Mouse (Mus musculus): ENCODE measurements at regions not wholly inside any gene's neighbourhood (a gene's known extent, or its start where the extent isn't known, plus 50 kb on each side); places are given as distances from the start of the nearest gene placed in this dataset.

DNA sequence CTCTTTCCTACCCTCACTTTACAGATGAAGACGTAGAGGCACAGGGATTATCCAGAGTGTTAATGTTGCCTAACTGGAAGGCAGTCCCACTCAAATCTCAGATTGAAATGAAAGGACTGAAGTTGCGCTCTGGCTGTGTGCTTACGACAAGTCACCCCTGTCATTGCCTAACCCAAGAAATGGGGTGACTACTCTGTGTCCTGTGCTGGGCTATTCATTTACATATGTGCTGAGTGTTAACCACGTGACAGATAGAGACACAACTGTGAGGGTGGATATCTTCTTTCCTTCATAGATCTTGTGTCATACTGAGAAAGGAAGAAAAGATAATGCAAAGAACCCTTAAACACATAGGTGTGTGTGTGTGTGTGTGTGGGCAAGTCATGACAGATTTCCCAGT, 120.7 kb upstream of the Zc3h12c start:
- no peak for DNase-seq

DNA sequence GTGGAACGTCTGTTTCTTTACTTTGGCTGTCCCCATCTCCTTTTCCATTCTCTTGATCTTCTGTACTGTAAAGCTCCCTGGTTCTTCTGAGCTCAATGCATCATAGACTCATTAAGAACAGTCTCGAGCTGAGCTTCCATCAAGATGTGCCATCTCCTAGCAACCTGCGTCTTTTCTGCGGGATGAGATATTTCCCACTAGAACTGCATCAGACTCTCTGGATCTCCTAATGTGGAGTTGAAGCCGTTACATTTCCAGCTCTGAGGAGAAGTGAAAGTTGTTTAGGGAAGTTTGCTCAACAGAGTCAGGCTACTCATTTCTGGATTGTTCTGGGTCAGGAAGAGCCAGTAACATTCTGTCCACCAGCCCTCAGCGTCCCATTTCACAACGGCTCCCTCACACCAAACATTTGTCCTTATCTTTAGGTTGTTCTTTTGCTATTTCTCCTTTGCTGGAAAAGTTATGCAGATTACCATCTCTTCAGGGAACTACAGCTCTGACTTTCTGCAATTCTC, 119.4 kb upstream of the Zc3h12c start:
- DNase-seq = no peak

GRCm38 (mm10) chr9:52287246-52287651, 118.9 kb upstream of the Zc3h12c start:
- DNase-seq = peak; percentile 23 to 72

DNA sequence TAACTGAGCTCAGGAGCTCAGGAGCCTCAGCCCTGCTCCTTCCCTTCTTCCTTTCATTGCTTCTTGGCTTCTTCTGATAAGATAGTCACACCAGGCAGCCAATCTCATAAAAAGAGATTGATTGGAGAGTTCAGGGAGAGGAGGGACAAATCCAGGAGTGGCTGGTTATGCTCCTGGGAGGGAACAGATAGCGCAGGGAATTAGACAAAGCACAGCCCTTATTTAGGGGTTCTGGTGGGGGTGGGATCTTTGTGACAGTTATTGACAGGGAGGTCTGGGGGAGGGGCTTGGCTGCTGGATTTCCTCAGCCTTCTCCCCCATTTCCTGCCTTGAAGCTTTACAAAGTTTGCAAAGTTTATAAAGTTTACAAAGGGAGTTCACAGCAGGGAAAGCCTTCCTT, 117.7 kb upstream of the Zc3h12c start:
- DNase-seq = no peak

DNA sequence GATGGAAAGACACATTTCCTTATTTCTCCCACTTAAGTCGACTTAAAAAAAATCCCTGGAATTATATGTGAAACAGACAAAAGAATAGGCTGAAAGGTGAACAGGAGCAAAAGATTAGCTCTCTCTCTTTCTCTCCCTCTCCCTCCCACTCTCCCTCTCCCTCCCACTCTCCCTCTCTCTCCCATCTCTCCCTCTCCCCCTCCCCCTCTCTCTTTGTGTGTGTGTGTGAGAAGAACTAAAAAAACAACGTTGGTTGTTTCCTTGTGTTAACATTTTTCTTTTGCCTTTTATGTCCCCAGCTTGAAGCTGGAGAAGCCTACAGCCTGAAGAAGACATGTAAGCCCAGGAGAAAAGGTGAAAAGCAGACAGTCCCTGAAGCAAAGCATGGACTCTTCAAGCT, 115.2 kb upstream of the Zc3h12c start:
- no peak for DNase-seq

GRCm38 (mm10) chr9:52280995-52281394, 112.6 kb upstream of the Zc3h12c start:
- no peak for DNase-seq

DNA sequence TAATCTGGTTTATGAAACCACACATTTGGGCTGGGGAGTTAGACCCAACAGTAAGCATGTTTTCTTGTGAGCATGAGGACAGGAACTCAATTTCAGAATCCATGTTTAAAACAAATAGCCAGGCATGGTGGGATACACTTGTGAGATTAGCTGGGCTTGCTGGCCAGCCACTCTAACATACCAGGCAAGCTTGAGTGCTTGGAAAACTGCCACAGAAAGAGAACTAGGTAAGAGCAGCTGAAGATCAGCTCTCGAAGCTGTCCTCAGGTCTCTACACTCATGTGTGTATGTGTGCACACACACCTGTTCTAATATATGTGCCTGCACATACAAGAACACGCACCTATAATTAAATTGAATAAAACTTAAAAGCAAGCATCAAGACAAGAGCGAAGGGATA, 112.2 kb upstream of the Zc3h12c start:
- no peak for DNase-seq

DNA sequence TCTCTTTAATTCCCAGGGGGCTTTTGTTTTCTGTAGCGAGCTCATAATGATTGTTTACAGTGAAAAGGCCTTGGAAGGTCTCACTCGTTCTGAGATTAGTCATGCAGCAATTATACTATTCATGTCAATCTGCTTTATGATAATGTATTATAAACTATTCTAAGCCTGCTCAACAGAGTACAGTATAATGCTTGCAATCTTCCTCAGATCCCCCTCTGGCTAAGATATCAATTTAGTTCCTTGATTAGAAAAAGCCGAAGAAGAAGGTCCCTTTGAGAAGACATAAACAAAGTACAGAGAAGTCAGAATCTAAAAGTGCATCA, 110.3 kb upstream of the Zc3h12c start:
- no peak for DNase-seq

DNA sequence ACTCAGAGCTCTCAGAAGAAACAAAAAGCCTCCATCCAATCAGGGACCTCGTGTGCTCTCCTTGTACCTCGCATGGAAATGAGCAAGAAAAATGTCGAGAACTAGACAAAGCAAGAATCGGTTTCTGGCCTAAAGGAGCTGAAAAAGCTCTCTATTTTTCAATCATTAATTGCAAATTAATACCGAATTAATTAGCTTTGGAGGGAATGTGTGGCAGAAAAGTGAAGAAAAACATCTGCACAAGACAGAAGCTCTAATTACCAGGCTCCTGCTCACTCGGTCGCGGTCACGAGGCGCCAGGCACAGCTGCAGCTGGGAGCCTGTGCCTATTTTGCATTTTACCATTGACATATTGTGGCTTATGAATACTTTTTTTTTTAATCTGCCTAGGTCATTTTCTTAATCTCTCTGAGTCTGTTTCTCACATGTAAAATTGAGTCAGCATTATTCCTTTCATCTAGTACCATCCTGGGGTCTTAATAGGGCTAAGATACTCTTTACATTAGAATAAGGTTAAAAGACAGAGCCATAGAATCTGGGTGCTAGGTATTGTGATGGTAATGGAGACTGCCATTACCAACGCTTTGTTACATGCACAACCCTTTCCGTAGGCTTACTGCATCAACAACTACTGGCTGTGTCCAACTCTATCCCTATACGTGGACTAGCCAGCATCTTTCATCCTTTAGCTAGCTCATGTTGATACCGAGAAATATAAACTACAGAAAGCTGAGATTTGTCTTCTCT, 109.8 kb upstream of the Zc3h12c start:
- DNase-seq = no peak

DNA sequence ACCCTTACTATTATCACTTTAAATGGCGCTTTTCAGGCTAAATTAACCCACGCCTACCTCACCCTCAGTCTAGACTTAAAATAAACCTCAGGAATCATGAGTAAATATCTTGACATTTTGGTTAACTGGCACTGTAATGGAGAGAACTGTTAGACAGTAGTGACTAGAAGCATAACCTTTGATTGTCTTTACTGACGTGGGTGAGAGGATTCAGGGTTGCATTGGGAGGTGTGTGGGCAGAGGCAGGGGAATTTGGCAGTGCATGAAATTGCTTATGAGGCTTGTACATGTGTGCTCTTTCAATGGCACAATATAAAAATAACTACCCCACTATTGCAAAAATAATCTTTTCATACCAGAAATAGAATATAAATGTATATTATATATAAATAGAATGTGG, 105.6 kb upstream of the Zc3h12c start:
- DNase-seq = no peak

- no peak for DNase-seq
These were observed 104.3 kb upstream of the Zc3h12c start for GRCm38 (mm10) chr9:52272668-52273067.

DNA sequence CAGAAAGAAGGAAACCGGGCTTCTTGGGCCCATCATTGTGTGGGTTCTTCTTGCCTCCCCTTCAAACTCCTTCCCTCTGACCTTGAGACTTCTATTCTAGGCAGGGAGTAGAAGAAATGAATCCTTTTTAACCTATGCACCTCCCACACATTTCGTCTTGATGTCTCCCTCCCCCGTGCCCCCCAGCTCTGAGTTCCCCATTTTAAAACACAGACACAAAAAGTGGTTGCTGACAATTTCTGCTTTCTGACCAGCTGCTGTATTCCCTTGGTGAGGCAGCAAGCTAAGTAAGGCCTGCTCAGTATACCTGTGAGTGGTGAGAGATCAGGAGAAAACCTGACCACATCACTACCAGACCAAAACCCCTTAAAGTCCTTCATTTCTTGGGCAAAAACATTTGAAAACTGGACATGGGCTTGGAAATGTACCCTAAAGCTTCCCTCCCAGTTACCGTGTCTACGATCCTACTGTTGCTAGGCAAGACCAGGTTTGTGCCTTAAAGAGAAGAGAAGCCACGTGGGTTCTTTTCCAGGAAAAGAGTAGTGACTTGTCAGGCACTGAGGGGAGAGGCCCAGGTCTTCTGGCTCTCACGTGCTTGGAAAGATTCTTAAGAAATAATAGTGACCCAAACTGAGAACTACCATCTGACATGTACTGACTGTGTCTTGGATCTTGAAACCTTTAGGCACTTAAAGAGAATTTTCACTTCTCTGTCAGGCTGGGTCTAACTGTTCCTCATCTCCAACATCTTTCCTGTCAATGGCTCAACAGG, 103.2 kb upstream of the Zc3h12c start:
- DNase-seq = no peak

DNA sequence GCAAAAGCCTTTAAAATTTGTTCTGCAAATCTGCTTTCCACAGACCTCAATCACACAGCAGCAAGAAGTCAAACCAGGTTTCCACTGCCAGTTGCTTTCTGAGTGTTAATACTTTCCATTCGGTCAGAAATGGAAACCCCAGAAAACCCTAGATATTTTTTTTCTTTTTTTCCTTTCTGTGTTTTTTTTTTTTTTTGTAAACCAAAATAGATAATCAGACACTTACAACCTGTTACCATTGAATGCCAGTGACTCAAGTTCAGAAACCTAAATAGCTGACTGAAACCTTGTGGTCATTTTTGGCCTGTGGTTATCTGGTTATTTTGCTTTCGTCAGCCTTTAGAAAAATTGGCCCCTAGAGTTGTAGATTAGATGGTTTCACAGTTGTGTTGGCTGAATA, 93.2 kb upstream of the Zc3h12c start:
- DNase-seq = no peak

DNA sequence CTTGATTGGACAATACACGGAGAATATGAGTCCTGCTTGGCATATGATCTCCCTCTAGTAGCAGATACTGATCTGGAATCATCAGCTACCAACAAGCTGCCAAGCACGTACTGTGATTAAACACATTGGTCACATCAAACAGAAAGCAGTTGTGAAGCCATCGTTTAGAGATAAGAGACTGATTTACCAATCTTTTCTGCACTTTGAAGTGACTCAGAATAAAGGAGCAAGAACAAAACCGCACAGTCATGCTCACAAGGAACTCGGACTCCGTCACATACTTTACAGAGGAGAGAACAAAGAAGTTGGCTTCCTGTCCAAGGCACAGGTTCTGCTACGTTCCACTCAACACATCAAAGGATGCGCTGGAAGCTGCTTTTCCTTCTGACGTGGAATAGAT, 91.1 kb upstream of the Zc3h12c start:
- no peak for DNase-seq

GRCm38 (mm10) chr9:52255692-52256091, 87.3 kb upstream of the Zc3h12c start:
- no peak for DNase-seq

DNA sequence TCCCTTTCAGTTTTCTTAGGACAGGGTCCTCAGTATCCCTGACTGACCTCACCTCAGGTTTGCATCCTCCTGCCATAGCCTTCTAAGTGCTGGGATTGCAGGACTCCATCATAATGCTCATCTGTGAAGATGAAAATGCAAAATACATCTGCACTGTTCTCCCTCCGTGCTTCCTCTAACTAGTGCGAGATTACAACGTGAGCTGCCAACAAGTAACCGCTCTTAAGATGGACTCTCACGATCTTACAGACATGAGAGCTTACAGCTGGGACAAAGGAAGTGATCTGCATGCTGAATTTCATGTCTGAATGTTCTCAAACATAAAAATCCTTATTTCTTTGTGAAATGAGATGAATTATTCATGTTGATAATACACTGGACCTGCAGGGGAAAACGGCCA, 86.1 kb upstream of the Zc3h12c start:
- DNase-seq = no peak

GRCm38 (mm10) chr9:52251455-52251854, 83.1 kb upstream of the Zc3h12c start:
- no peak for DNase-seq

GRCm38 (mm10) chr9:52246712-52247111, 78.3 kb upstream of the Zc3h12c start:
- no peak for DNase-seq

GRCm38 (mm10) chr9:52244081-52244480, 75.7 kb upstream of the Zc3h12c start:
- DNase-seq = no peak

DNA sequence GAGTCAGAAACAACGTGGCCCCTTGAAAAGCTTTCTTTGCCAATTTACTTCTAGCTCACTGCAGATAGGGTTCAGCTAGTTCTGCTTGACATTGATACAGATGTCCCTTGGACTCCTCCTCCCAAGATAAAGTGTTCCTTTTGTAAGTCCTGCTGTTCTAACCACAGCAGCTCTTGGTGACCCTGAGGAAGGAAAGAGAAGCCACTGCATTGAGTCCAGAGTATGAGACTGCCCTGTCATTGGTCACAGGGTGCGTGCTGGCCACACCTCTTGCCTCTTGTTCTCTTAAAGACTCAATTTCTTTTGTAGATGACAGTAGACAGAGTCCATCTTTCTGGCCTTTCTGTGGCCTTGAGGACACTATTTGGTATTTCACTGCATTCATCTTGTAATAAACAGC, 74.7 kb upstream of the Zc3h12c start:
- no peak for DNase-seq

GRCm38 (mm10) chr9:52241577-52241976, 73.2 kb upstream of the Zc3h12c start:
- DNase-seq = no peak

DNA sequence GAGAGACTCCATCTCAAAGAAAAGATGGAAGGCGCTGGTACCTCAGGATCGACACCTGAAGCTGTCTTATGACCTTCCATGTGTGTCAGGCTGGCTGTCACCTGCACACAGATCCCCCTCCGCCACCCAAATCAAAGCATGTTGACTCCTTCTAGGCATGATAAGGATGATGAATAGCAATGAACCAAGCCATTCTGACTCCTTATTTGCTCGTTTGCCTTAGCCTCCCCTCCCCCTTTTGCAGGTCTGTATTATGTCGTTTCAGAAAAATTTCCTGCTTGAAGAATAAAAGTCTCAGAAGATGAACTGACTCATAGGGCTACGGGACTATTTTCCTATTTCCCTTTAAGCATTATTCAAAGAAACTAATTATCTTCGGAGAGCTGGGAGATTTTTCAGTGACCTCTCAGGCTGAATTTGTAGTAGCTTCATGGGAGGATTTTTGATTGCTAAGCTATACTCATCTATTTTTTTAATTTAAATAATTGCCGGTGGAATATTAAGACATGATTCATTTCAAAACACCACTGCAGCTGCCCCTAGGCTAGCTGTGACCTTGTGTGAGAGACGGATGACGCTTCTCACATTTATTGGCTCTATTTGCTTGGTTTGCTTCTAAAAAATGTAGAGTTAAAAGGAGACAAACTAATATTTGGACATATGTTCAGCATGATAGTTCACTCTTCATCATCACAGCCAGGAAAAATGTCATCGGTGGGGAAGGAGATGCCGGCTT, 72.4 kb upstream of the Zc3h12c start:
- no peak for DNase-seq

DNA sequence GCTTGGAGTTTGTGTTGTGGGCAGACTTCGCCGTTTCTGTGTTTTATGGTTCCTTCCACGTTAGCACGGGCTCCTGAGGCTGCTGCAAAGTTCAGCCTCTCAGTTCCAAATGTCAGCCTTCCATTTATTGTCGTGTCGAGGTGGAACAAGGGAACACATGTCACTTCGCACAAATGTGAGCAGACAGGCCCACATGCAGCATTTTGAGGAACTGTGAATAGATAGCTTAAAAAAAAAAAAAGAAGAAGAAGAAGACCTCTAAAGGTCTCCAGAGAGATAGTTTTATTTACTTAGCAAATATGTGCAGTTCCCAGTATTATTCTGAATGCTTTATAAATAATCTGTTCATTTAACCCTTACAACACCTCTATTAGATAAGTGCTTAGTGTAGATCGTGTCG, 66.4 kb upstream of the Zc3h12c start:
- no peak for DNase-seq

GRCm38 (mm10) chr9:52229589-52229988, 61.2 kb upstream of the Zc3h12c start:
- DNase-seq = peak in 1 of 2 experiments; percentile 1

All from kidney, adult 8-10 months (tissue).